Mouse (Mus musculus): ENCODE measurements around the gene Fam90a1a. TPM values are rescaled to one million over a fixed set of nuclear protein-coding genes. Genes with fewer than 3 reads are reported as not detected.

The Fam90a1a gene
- polyA plus RNA-seq, 1 experiment from 2014 or later = not detected

DNA sequence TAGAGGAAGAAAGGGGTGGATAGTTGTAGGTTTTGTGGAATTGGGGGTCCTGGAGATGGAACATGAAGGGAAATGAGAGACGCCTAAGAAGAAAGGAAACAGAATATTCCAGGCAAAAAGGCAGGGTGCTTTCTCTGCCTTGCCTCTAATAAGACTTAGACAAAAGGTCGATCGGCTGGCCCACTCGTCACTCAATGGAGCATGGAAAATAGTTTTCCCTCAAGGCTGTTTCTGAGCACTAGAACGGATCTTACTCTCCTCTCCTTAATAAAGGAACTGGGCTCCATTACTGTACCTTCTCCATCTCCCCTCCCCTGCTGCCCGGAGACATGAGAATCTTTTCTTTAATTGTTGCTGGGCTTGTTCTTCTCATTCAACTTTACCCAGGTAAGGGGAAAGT, 12.1 kb upstream of the Fam90a1a start, which contains the start of gene Defb13:
Defb13 (plus strand) TSS at position 301 of the 400 bp plus-strand sequence.
- no peaks in the 10 kb centered on the region for H3K4me1 ChIP-seq (replicated peaks; ENCODE audit: insufficient read depth, low read length)
- no peaks in the 10 kb centered on the region for H3K36me3 ChIP-seq (ENCODE audit: insufficient read depth, low read length)
- no peaks in the 10 kb centered on the region for H3K9me3 ChIP-seq (replicated peaks; ENCODE audit: low read length)
- H3K4me3 ChIP-seq (replicated peaks; ENCODE audit: low read depth, low read length) = no peak within 1 kb of the TSS
- no peak for DNase-seq (ENCODE audit: low spot score)
- H3K9ac ChIP-seq (ENCODE audit: low read depth, low read length) = no peak within 1 kb of the TSS
- WGBS = 73% methylated on average over 6 of the region's 6 CpGs
- H3K4me2 ChIP-seq (ENCODE audit: low read length) = peak within 1 kb of the TSS; percentile 27; the same call in 1 of the 2 replicates
- H3K27me3 ChIP-seq (ENCODE audit: insufficient read depth, low read length) = no peaks in the 10 kb centered on the region
- no peak for TF ChIP-seq CTCF (IDR thresholded peaks at IDR 0.05; ENCODE audit: low read depth)
- peak within 1 kb of the TSS; percentile 50 for H3K27ac ChIP-seq
- ATAC-seq (replicated peaks; ENCODE audit: low FRiP score, low read depth) = no peak

DNA sequence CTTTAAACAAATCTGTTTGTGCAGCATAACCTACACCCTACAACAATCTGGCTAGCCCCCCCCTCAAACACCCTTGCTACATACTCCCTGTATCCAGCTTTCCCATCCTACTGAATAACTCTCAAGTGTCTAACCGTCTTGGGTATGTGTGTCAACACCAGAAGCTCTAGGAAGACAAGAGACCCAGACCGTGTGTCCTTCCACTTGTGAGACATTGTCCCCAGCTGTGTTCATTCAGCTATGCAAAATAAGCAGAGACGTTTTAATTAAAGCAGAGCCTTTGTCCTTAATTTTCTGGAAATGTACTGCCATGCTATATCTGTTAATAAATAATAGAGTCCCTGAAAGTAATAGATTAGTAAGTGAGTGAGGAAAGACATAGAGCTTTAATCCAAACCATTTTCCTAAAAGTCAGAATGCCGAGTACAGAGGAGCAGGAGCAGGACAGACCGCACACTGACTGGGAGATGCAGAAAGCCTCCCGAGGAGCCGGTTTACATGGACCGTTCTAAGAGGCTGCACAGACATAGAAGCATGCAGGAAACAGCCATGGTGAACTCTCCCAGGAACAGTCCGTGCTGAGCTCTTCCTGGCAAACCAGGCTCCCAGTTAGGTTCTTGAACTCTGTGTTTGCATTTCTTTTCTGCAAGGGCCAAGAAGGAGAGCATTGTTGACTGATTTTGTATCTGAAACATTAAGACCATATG, 11.1 kb upstream of the Fam90a1a start:
- H3K36me3 ChIP-seq (ENCODE audit: insufficient read depth, low read length) = no peaks in the 10 kb centered on the region
- TF ChIP-seq CTCF (IDR thresholded peaks at IDR 0.05; ENCODE audit: low read depth) = no peak

DNA sequence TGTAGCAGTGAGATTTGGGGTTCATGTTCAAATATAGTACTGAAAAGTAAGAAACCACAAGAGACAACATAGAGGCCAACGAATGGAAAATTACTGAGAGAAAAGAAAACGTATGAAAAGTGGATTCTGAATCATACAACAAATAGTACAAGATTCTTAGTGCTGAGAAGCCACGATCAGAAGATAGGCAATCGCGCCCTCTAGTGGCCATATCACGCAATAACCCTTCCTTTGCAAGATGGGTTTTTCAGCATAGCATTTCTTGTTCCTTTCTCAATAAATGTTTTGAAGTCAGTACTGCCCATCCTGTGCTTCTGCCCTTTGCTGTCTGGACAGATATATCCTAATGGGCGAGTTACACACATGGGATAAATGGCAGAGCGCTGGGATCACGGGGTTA, 3.2 kb upstream of the Fam90a1a start:
- ATAC-seq (replicated peaks; ENCODE audit: low FRiP score, low read depth) = no peak
- peak; percentile 68 for DNase-seq (ENCODE audit: low spot score)
- no peak overlapping the region for H3K4me2 ChIP-seq (ENCODE audit: low read length)
- H3K4me3 ChIP-seq (replicated peaks; ENCODE audit: low read depth, low read length) = no peak overlapping the region
- H3K36me3 ChIP-seq (ENCODE audit: insufficient read depth, low read length) = no peaks in the 10 kb centered on the region
- no peaks in the 10 kb centered on the region for H3K9me3 ChIP-seq (replicated peaks; ENCODE audit: low read length)
- no peaks in the 10 kb centered on the region for H3K27me3 ChIP-seq (ENCODE audit: insufficient read depth, low read length)
- WGBS = 6% methylated on average over 9 of the region's 9 CpGs
- no peak overlapping the region for H3K27ac ChIP-seq
- TF ChIP-seq CTCF (IDR thresholded peaks at IDR 0.05; ENCODE audit: low read depth) = peak; percentile 86
- H3K4me1 ChIP-seq (replicated peaks; ENCODE audit: insufficient read depth, low read length) = no peaks in the 10 kb centered on the region
- no peak overlapping the region for H3K9ac ChIP-seq (ENCODE audit: low read depth, low read length)

More for the DNA sequence above, 11.1 kb upstream of the Fam90a1a start:
- ATAC-seq (replicated peaks; ENCODE audit: low FRiP score, low read depth) (peak; percentile 40; the same call in 1 of the 2 replicates), DNase-seq (ENCODE audit: low spot score) (peak; percentile 6)
- Histone ChIP-seq H3K9ac (ENCODE audit: low read depth, low read length) (no peak overlapping the region), H3K4me1 (replicated peaks; ENCODE audit: insufficient read depth, low read length) (no peaks in the 10 kb centered on the region), H3K27me3 (ENCODE audit: insufficient read depth, low read length) (no peaks in the 10 kb centered on the region), H3K4me3 (replicated peaks; ENCODE audit: low read depth, low read length) (no peak overlapping the region), H3K4me2 (ENCODE audit: low read length) (peak overlapping the region; percentile 27; the same call in 1 of the 2 replicates), H3K9me3 (replicated peaks; ENCODE audit: low read length) (no peaks in the 10 kb centered on the region), H3K27ac (peak overlapping the region; percentile 50)
- WGBS = 55% methylated on average over 9 of the region's 9 CpGs

DNA sequence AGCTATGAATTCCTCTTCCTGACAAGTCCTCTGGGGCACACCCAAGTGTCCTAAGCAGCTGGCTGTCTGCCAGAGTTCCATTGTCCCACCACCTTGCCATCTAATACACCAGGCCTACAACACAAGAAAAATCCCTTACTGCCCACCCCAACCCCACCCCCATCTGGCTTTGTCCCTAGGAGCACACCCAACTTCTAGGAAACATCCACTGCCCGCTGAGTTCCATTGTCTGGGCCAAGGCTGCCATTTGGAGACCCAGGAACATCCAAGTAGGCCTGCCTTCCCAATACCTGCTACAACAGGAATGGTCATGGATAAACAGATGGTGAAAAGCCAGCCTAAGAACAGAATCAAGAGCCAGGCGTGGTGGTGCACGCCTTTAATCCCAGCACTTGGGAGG, 2.2 kb upstream of the Fam90a1a start:
- Histone ChIP-seq H3K4me2 (ENCODE audit: low read length) (no peak overlapping the region), H3K27ac (no peak overlapping the region), H3K27me3 (ENCODE audit: insufficient read depth, low read length) (no peaks in the 10 kb centered on the region), H3K9me3 (replicated peaks; ENCODE audit: low read length) (no peaks in the 10 kb centered on the region), H3K9ac (ENCODE audit: low read depth, low read length) (no peak overlapping the region), H3K36me3 (ENCODE audit: insufficient read depth, low read length) (no peaks in the 10 kb centered on the region), H3K4me3 (replicated peaks; ENCODE audit: low read depth, low read length) (no peak overlapping the region), H3K4me1 (replicated peaks; ENCODE audit: insufficient read depth, low read length) (no peaks in the 10 kb centered on the region)
- WGBS = 77% methylated on average over 3 of the region's 3 CpGs
- no peak for DNase-seq (ENCODE audit: low spot score)
- ATAC-seq (replicated peaks; ENCODE audit: low FRiP score, low read depth) = no peak
- TF ChIP-seq CTCF (IDR thresholded peaks at IDR 0.05; ENCODE audit: low read depth) = no peak

DNA sequence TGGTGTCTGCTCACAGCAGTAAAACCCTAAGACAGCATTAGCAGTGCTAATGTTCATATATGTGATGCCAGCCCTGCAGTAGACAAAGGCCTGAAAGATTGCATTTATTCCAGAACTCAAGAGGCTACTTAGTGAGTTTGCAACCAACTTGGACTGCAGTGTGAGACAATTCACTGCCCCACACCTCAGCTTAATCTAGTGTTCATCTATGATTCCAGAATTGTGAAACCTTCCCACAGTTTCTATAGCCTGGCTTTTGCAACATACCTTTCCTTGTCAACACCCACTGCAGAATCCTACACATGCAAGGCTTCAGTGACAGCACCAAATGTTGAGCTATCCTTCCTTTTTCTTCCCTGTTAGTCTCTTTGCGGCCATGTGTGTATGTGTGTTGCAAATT, 8.1 kb downstream of the Fam90a1a start:
- ATAC-seq (replicated peaks; ENCODE audit: low FRiP score, low read depth) (no peak), DNase-seq (ENCODE audit: low spot score) (no peak)
- Histone ChIP-seq H3K27ac (no peak overlapping the region), H3K27me3 (ENCODE audit: insufficient read depth, low read length) (no peaks in the 10 kb centered on the region), H3K4me3 (replicated peaks; ENCODE audit: low read depth, low read length) (no peak overlapping the region), H3K4me1 (replicated peaks; ENCODE audit: insufficient read depth, low read length) (no peaks in the 10 kb centered on the region), H3K9ac (ENCODE audit: low read depth, low read length) (no peak overlapping the region), H3K4me2 (ENCODE audit: low read length) (no peak overlapping the region), H3K36me3 (ENCODE audit: insufficient read depth, low read length) (no peaks in the 10 kb centered on the region), H3K9me3 (replicated peaks; ENCODE audit: low read length) (no peaks in the 10 kb centered on the region)
- WGBS = 67% methylated on average over 1 of the region's 1 CpGs
- TF ChIP-seq CTCF (IDR thresholded peaks at IDR 0.05; ENCODE audit: low read depth) = no peak

DNA sequence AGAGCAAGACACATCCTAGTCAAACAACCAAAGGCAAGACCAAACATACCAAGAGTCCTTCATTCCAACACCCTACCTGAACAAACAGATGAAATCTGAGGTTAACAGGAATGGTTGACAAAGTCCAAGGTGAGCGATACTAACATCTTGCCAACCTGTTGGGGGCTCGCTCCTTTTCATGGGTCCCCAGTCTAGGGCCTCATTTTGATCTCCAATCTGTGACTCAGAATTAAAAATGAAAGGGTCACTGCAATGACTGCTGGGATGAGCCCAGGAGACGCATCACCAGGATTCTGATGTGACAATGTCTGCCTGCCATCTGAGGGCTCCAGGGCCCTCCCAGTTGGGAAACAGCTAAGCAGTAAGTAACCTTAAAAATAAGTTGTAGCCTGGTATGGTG, 11.0 kb downstream of the Fam90a1a start, which contains the start of gene Ccdc70:
Ccdc70 (plus strand) TSS at position 301 of the 400 bp plus-strand sequence.
- no peaks in the 10 kb centered on the region for H3K36me3 ChIP-seq (ENCODE audit: insufficient read depth, low read length)
- no peak within 1 kb of the TSS for H3K4me2 ChIP-seq (ENCODE audit: low read length)
- DNase-seq (ENCODE audit: low spot score) = no peak
- no peak for ATAC-seq (replicated peaks; ENCODE audit: low FRiP score, low read depth)
- H3K4me1 ChIP-seq (replicated peaks; ENCODE audit: insufficient read depth, low read length) = no peaks in the 10 kb centered on the region
- H3K9me3 ChIP-seq (replicated peaks; ENCODE audit: low read length) = no peaks in the 10 kb centered on the region
- no peak within 1 kb of the TSS for H3K27ac ChIP-seq
- H3K9ac ChIP-seq (ENCODE audit: low read depth, low read length) = no peak within 1 kb of the TSS
- TF ChIP-seq CTCF (IDR thresholded peaks at IDR 0.05; ENCODE audit: low read depth) = no peak
- H3K27me3 ChIP-seq (ENCODE audit: insufficient read depth, low read length) = no peaks in the 10 kb centered on the region
- 90% methylated on average over 3 of the region's 3 CpGs for WGBS
- no peak within 1 kb of the TSS for H3K4me3 ChIP-seq (replicated peaks; ENCODE audit: low read depth, low read length)
